Mouse (Mus musculus) liver, adult 2 months (tissue): ENCODE data around the gene Btbd7. TPM values are rescaled to one million over a fixed set of nuclear protein-coding genes. Genes with fewer than 3 reads are reported as not detected.

Experiments
- DNase-seq: peaks from one replicate; pipeline ENCODE4 v3.0.0-alpha.2; 2011; ENCODE audit warnings: low read depth, low spot score; ENCODE audit errors: extremely low read depth
- H3K27ac ChIP-seq: fragments of 200-500 bp; replicated peaks from 2 replicates; pipeline ENCODE4 v1.5.1; 2012; ENCODE audit warnings: low read depth, mild to moderate bottlenecking, control low read depth, inconsistent platforms, low read length; ENCODE audit not compliant: insufficient read depth
- H3K27me3 ChIP-seq: fragments of 200-500 bp; 2 replicates; pipeline ENCODE4 v1.6.1; 2012; ENCODE audit warnings: mild to moderate bottlenecking, moderate library complexity, low read length, inconsistent platforms; ENCODE audit not compliant: control insufficient read depth, insufficient read depth
- H3K36me3 ChIP-seq: fragments of 200-500 bp; 2 replicates; pipeline ENCODE4 v1.6.1; 2012; ENCODE audit warnings: low read length, inconsistent platforms; ENCODE audit not compliant: control insufficient read depth, insufficient read depth
- H3K4me1 ChIP-seq: fragments of 200-500 bp; 2 replicates; pipeline ENCODE4 v1.6.1; 2011; ENCODE audit warnings: low read length; ENCODE audit not compliant: control insufficient read depth, insufficient read depth
- H3K4me3 ChIP-seq: fragments of 200-500 bp; 2 replicates; pipeline ENCODE4 v1.5.1; 2011; ENCODE audit warnings: low read depth, mild to moderate bottlenecking, control low read depth, low read length, moderate library complexity; ENCODE audit not compliant: insufficient read depth
- H3K79me2 ChIP-seq: fragments of 200-500 bp; 2 replicates; pipeline ENCODE4 v1.6.1; 2012; ENCODE audit warnings: inconsistent platforms, mild to moderate bottlenecking, low read length, moderate library complexity; ENCODE audit not compliant: control insufficient read depth, insufficient read depth
- H3K9ac ChIP-seq: fragments of 200-500 bp; 2 replicates; pipeline ENCODE4 v1.6.1; 2012; ENCODE audit warnings: low read depth, mild to moderate bottlenecking, control low read depth, inconsistent platforms, low read length
- CTCF ChIP-seq: fragments of 200-500 bp; IDR thresholded peaks from 2 replicates; pipeline ENCODE4 v1.5.1; 2011; ENCODE audit warnings: low read depth, low read length, control low read depth
- POLR2A ChIP-seq: fragments of 200-500 bp; IDR thresholded peaks from 2 replicates; pipeline ENCODE4 v1.6.1; 2011; ENCODE audit warnings: low read length, control low read depth; ENCODE audit not compliant: insufficient read depth; ENCODE audit errors: extremely low read depth
- WGBS: fragments of 180-500 bp; shearing (Covaris S2); methylation state at CpG from one replicate; pipeline ENCODE4 v1.1.7; 2018; 5-methylcytosine and 5-hydroxymethylcytosine counted together
- polyA plus RNA-seq: library from polyadenylated mRNA; depleted of rRNA; stranded (reverse); fragments of >200 nt; gene quantifications from 2 replicates; pipeline ENCODE4 v1.2.3, GENCODE M21; 2012
- total RNA-seq: library from RNA; depleted of rRNA; stranded (reverse); fragments of >200 nt; gene quantifications from 2 replicates; pipeline ENCODE4 v1.2.3, GENCODE M21; 2014

The Btbd7 gene
- total and polyA plus RNA-seq, 2 experiments = 4.7 to 15.5 TPM

DNA sequence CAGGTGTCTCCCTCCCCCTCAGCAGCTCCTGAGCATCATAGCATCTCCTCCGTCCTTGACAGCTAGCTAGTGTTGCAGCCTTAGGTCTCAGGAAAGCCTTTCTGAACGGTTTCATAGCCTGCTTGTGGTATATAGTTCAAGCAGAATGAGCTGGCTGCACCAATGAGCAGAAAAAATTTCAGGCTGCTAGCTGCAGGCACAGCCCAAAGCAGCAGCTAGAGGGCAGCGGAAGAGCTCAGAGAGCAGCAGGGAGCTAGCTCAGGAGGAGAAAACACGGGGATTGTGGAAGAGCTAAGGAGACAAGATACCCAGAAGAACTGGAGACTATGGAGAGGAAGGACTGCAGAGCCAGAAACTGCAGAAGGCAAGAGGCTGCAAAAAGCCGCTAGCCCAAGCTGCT lies 7.5 kb upstream of the Btbd7 start:
- Histone ChIP-seq H3K4me3 (no peak overlapping the region), H3K27me3 (no peaks in the 10 kb centered on the region), H3K4me1 (no peaks in the 10 kb centered on the region), H3K79me2 (no peaks in the 10 kb centered on the region), H3K36me3 (no peaks in the 10 kb centered on the region), H3K27ac (no peak overlapping the region), H3K9ac (no peak overlapping the region)
- peak; percentile 69 for TF ChIP-seq CTCF
- TF ChIP-seq POLR2A = no peak
- DNase-seq = no peak
- WGBS = 28% methylated on average over 5 of the region's 5 CpGs

DNA sequence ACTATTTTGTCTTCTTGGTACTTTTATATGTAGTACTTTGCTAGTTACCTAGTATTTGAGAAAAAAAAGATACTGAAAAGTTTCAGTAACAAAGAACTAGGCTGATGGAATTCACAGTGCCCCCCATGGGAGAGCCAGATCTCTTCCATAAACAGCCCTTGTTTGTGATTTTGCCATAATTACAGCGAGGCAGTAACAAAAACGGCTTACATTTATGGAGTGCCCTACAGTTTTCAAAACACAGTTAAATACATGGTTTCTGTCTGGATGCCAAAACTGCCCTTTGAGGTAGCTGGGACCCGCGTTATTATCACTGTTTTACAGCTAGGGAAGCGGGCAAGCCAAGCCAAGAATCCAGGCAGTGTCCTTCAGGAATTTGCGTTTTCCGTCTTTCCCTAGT lies 630 bp upstream of the Btbd7 start:
- peaks cover 7% of the 10 kb centered on the region for H3K4me1 ChIP-seq
- H3K79me2 ChIP-seq = peaks cover 20% of the 10 kb centered on the region; the same call in 1 of the 2 replicates
- 35% methylated on average over 7 of the region's 7 CpGs for WGBS
- no peak for DNase-seq
- H3K36me3 ChIP-seq = no peaks in the 10 kb centered on the region
- H3K27me3 ChIP-seq = no peaks in the 10 kb centered on the region
- H3K9ac ChIP-seq = peak overlapping the region; percentile 43; the same call in 1 of the 2 replicates
- no peak overlapping the region for H3K27ac ChIP-seq
- TF ChIP-seq POLR2A (no peak), CTCF (no peak)
- peak overlapping the region; percentile 81; the same call in 1 of the 2 replicates for H3K4me3 ChIP-seq

DNA sequence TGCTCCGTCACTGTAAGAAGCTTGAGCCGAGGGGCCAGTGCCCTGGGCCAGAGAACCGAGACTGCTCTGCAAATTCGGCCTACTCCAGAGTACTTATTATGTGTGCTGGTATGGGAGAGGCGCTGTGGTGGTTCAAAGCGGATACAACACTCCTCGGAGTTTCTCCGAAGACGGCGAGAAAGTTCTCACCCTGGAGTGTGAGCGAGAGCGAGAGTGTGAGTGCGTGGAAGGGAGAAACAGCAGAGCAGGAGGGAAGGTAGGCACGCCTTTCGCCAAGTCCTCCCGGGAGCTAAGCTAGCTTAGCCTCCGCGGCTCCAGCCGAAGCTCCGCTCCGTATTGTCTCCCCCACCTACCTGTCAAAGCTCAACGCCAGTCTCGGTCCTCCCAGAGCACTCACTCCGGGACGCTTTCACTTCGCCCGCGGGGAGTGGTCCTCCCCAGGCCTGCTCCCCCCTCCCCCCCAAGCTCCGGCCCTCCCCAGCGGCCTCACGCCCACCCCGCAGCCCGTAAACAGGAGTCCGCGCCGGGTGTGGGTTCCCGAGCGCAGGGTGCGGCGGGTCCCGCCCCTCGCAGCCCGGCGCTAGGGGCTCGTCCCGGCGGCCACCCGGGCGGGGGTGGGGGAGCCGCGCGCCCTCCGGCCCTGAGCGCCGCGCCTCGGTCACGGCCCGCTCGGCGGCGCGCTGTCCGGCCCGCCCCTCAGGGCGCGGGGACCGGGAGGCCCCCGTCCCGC lies 805 bp downstream of the Btbd7 start:
- peak overlapping the region; percentile 100 for H3K9ac ChIP-seq
- H3K4me1 ChIP-seq = peaks cover 7% of the 10 kb centered on the region
- H3K27me3 ChIP-seq = no peaks in the 10 kb centered on the region
- peak overlapping the region; percentile 54 for H3K27ac ChIP-seq
- H3K4me3 ChIP-seq = peak overlapping the region; percentile 81
- H3K36me3 ChIP-seq = no peaks in the 10 kb centered on the region
- DNase-seq = peak; percentile 43
- 3% methylated on average over 70 of the region's 70 CpGs for WGBS
- no peak for TF ChIP-seq POLR2A
- no peak for TF ChIP-seq CTCF
- peaks cover 20% of the 10 kb centered on the region; the same call in 1 of the 2 replicates for H3K79me2 ChIP-seq

DNA sequence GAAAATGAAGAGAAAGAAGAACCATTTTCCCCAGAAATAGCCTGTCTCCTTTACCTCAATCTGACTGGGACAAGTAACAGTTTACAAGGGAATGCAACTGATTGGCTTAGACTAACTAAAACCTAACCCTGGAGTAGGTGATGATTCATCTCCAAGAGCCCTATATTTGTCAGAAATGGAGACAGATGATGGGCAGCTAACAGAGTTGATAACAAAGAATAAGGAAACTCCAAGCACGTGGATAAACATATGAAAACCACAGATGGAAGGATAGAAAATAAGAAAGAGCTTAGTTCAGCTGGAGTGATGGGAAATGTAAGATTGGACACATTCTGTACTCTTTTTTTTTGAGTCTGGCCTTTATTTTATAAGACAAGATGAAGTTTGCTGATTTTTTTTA lies 7.7 kb downstream of the Btbd7 start:
- H3K4me1 ChIP-seq = no peaks in the 10 kb centered on the region; the same call in 1 of the 2 replicates
- no peaks in the 10 kb centered on the region for H3K36me3 ChIP-seq
- no peak overlapping the region for H3K9ac ChIP-seq
- no peak for TF ChIP-seq CTCF
- TF ChIP-seq POLR2A = no peak
- H3K27ac ChIP-seq = no peak overlapping the region
- no peak for DNase-seq
- peaks cover 7% of the 10 kb centered on the region; the same call in 1 of the 2 replicates for H3K79me2 ChIP-seq
- no peaks in the 10 kb centered on the region for H3K27me3 ChIP-seq
- 72% methylated on average over 1 of the region's 1 CpGs for WGBS
- H3K4me3 ChIP-seq = no peak overlapping the region

DNA sequence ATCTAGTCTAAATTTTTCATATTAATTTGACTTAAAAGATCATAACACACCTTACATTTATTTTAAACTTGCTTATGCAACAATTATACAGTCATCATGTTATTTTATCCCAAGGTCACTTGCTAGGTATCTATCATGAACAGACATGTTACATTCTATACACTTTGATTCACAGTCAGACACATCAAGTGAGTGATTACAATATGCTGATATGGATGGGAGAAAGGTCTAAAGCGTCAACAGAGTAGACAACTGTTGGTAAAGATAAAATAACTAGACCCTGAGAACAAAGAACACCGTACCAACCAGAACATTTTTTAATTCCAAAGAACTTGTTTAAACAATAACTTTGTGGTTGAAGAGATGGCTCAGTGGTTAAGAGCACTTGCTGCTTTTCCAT lies 8.5 kb downstream of the Btbd7 start:
- 55% methylated on average over 2 of the region's 2 CpGs for WGBS
- peaks cover 9% of the 10 kb centered on the region; the same call in 1 of the 2 replicates for H3K79me2 ChIP-seq
- DNase-seq = no peak
- H3K4me3 ChIP-seq = no peak overlapping the region
- no peaks in the 10 kb centered on the region for H3K36me3 ChIP-seq
- H3K9ac ChIP-seq = no peak overlapping the region
- H3K27ac ChIP-seq = no peak overlapping the region
- no peaks in the 10 kb centered on the region; the same call in 1 of the 2 replicates for H3K4me1 ChIP-seq
- TF ChIP-seq POLR2A (no peak), CTCF (no peak)
- H3K27me3 ChIP-seq = no peaks in the 10 kb centered on the region

DNA sequence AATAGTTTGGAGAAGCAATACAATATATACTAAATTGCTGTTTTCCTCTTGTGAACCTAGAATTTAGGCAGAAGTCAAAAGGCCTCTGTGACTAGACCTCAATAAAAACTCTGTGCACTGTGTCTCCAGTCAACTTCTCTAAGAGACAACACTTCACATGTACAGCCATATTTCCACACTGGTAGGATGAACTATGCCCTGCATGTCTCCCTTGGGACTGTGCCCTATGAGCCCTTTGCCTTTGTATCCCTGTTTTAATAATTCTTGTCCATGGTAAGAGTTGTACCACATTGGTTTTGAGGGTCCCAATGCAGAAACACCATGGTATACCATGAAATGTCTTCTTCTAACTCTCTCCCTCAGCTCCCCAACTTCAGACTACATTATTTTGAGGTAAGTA lies 17.5 kb downstream of the Btbd7 start:
- TF ChIP-seq CTCF = no peak
- no peak for TF ChIP-seq POLR2A
- DNase-seq = peak; percentile 70

More for the DNA sequence above, 17.5 kb downstream of the Btbd7 start:
- no peak overlapping the region for H3K9ac ChIP-seq
- no peak overlapping the region for H3K4me3 ChIP-seq
- no peaks in the 10 kb centered on the region; the same call in none of the 2 replicates for H3K4me1 ChIP-seq
- H3K36me3 ChIP-seq = no peaks in the 10 kb centered on the region
- no peak overlapping the region for H3K27ac ChIP-seq
- no peaks in the 10 kb centered on the region for H3K27me3 ChIP-seq
- H3K79me2 ChIP-seq = peaks cover 20% of the 10 kb centered on the region; the same call in 1 of the 2 replicates
